Mouse (Mus musculus): ENCODE measurements at regions not wholly inside any gene's neighbourhood (a gene's known extent, or its start where the extent isn't known, plus 50 kb on each side); places are given as distances from the start of the nearest gene placed in this dataset.

- peaks cover 54% of the 10 kb centered on the region for H3K27me3 ChIP-seq (replicated peaks)
- no peak overlapping the region for H3K4me2 ChIP-seq
- H3K4me3 ChIP-seq: no peak overlapping the region
- 54% methylated on average over 5 of the region's 5 CpGs for WGBS
- H3K9ac ChIP-seq: no peak overlapping the region
- no peak overlapping the region for H3K27ac ChIP-seq (replicated peaks)
- H3K36me3 ChIP-seq: no peaks in the 10 kb centered on the region
- no peaks in the 10 kb centered on the region for H3K4me1 ChIP-seq
- no peak for ATAC-seq (ENCODE audit: extremely low read depth, insufficient number of reproducible peaks, low FRiP score, low TSS enrichment)
- no peaks in the 10 kb centered on the region for H3K9me3 ChIP-seq
Observed at GRCm38 (mm10) chr4:125200762-125201161, 73.1 kb upstream of the Zc3h12a start.

GRCm38 (mm10) chr4:125199281-125199680 is 71.6 kb upstream of the Zc3h12a start:
- no peaks in the 10 kb centered on the region for H3K4me1 ChIP-seq
- WGBS: 38% methylated on average over 4 of the region's 5 CpGs
- no peaks in the 10 kb centered on the region for H3K9me3 ChIP-seq
- ATAC-seq (ENCODE audit: extremely low read depth, insufficient number of reproducible peaks, low FRiP score, low TSS enrichment): no peak
- H3K9ac ChIP-seq: no peak overlapping the region
- no peak overlapping the region for H3K27ac ChIP-seq (replicated peaks)
- no peaks in the 10 kb centered on the region for H3K36me3 ChIP-seq
- peaks cover 67% of the 10 kb centered on the region for H3K27me3 ChIP-seq (replicated peaks)
- H3K4me2 ChIP-seq: no peak overlapping the region
- no peak overlapping the region for H3K4me3 ChIP-seq

DNA sequence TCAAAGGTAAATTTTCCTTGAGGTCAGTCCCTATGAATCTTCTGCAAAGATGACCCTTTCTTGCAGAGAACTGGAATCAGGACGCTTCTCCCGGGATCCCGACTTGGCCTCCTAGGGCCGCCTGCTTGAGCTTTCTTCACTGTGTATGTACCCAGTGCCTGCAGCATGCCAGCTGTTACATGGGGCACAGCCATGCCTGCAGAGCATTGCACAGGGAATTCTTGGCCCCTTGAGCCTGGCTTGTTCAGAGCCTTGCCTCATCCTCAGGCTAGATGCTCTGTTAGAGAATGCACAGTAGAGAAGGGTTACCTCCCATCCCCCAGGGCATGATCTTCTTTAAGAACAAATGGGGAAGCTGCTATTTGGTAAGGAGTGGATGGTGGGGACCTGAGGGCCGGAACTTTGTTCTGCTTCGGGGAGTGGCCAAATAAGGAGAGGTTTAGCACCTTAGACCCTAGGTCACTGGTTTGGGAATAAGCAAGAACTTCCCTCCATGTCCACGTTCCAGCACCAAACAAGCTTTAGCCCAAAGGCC is 68.3 kb upstream of the Zc3h12a start:
- 58% methylated on average over 7 of the region's 7 CpGs for WGBS
- no peak for ATAC-seq (ENCODE audit: extremely low read depth, insufficient number of reproducible peaks, low FRiP score, low TSS enrichment)
- Histone ChIP-seq H3K36me3 (no peaks in the 10 kb centered on the region), H3K27ac (replicated peaks) (no peak overlapping the region), H3K4me3 (no peak overlapping the region), H3K27me3 (replicated peaks) (peaks cover 79% of the 10 kb centered on the region), H3K4me2 (no peak overlapping the region), H3K9me3 (no peaks in the 10 kb centered on the region), H3K9ac (no peak overlapping the region), H3K4me1 (no peaks in the 10 kb centered on the region)

GRCm38 (mm10) chr4:125194722-125195380 is 67.2 kb upstream of the Zc3h12a start:
- Histone ChIP-seq H3K27me3 (replicated peaks) (peaks cover 72% of the 10 kb centered on the region), H3K27ac (replicated peaks) (no peak overlapping the region), H3K4me3 (no peak overlapping the region), H3K9me3 (no peaks in the 10 kb centered on the region), H3K4me2 (no peak overlapping the region), H3K4me1 (no peaks in the 10 kb centered on the region), H3K36me3 (no peaks in the 10 kb centered on the region), H3K9ac (no peak overlapping the region)
- no peak for ATAC-seq (ENCODE audit: extremely low read depth, insufficient number of reproducible peaks, low FRiP score, low TSS enrichment)
- 41% methylated on average over 12 of the region's 12 CpGs for WGBS

DNA sequence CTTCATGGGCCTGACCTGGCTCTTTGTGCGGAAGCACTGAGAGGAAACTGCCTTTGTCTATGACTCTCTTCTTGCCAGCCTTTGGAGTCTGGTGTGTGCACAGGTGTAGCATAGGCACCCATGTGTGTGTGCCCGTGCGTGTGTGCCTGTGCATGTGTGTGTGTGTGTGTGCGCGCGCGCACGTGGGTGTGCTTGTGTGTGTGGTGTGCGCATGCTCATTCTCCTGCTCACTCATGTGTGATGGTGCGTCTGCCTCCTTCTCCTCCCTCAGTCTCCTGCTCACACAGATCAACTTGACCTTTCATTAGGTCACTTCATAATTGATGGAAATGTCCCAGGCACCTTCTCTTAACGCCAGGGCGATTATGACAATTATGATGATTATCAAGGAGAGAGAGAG is 66.7 kb upstream of the Zc3h12a start:
- Histone ChIP-seq H3K9ac (no peak overlapping the region), H3K4me1 (no peaks in the 10 kb centered on the region), H3K27me3 (replicated peaks) (peaks cover 72% of the 10 kb centered on the region), H3K9me3 (no peaks in the 10 kb centered on the region), H3K27ac (replicated peaks) (no peak overlapping the region), H3K36me3 (no peaks in the 10 kb centered on the region), H3K4me3 (no peak overlapping the region), H3K4me2 (no peak overlapping the region)
- ATAC-seq (ENCODE audit: extremely low read depth, insufficient number of reproducible peaks, low FRiP score, low TSS enrichment): no peak
- 76% methylated on average over 12 of the region's 12 CpGs for WGBS

DNA sequence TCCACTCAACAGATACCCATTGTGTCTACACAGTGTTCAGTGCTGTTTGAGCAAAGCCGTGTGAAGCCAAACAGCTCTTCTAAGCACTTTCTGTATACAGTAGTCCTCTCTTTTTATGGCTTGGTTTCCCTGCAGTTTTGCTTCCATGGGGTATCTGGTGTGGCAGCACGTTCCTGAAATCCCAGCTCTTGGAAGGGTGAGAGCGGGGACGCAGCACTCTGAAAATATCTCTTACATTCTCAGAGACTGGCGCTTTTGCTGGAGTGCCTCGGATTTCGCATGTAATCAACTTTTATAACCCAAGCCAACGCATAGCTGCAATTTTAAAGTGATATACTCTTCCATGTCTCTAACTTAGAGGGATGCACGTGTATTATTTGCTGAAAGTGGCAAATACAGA is 64.0 kb upstream of the Zc3h12a start:
- no peak for ATAC-seq (ENCODE audit: extremely low read depth, insufficient number of reproducible peaks, low FRiP score, low TSS enrichment)
- Histone ChIP-seq H3K9ac (no peak overlapping the region), H3K4me1 (no peaks in the 10 kb centered on the region), H3K27ac (replicated peaks) (no peak overlapping the region), H3K9me3 (no peaks in the 10 kb centered on the region), H3K4me2 (no peak overlapping the region), H3K36me3 (no peaks in the 10 kb centered on the region), H3K4me3 (no peak overlapping the region), H3K27me3 (replicated peaks) (peaks cover 65% of the 10 kb centered on the region)
- 75% methylated on average over 9 of the region's 9 CpGs for WGBS

- Histone ChIP-seq H3K9me3 (no peaks in the 10 kb centered on the region), H3K4me2 (no peak overlapping the region), H3K4me3 (no peak overlapping the region), H3K36me3 (no peaks in the 10 kb centered on the region), H3K4me1 (no peaks in the 10 kb centered on the region), H3K9ac (no peak overlapping the region), H3K27ac (replicated peaks) (no peak overlapping the region), H3K27me3 (replicated peaks) (peaks cover 65% of the 10 kb centered on the region)
- no peak for ATAC-seq (ENCODE audit: extremely low read depth, insufficient number of reproducible peaks, low FRiP score, low TSS enrichment)
- WGBS: 11% methylated on average over 11 of the region's 11 CpGs
Observed at GRCm38 (mm10) chr4:125191010-125191409, 63.4 kb upstream of the Zc3h12a start.

- H3K36me3 ChIP-seq: no peaks in the 10 kb centered on the region
- H3K27ac ChIP-seq (replicated peaks): no peak overlapping the region
- no peaks in the 10 kb centered on the region for H3K9me3 ChIP-seq
- no peak overlapping the region for H3K4me3 ChIP-seq
- H3K9ac ChIP-seq: no peak overlapping the region
- peaks cover 62% of the 10 kb centered on the region for H3K27me3 ChIP-seq (replicated peaks)
- no peak overlapping the region for H3K4me2 ChIP-seq
- no peak for ATAC-seq (ENCODE audit: extremely low read depth, insufficient number of reproducible peaks, low FRiP score, low TSS enrichment)
- H3K4me1 ChIP-seq: no peaks in the 10 kb centered on the region
Observed at GRCm38 (mm10) chr4:125189971-125190370, 62.3 kb upstream of the Zc3h12a start.

DNA sequence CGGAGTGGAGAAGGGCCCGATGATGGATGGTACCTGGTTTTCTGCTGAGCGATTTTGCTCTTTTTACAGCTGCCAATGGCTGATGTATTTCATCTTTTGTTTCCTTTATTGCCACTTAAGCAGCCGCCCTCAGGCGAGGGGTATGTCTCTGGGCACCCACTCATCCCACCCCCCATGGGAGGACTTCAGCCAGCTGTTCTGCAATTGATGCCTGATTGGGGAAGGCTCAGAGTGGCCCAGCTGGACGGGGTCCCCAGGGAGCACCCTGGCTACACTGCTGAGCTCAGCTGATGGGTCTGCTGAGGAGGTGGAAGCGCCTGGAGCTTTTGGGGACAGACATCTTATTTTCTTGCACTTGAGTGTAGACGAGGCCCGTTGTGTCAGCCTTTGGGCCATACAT is 58.6 kb upstream of the Zc3h12a start:
- Histone ChIP-seq H3K9ac (no peak overlapping the region), H3K27ac (replicated peaks) (no peak overlapping the region), H3K4me1 (no peaks in the 10 kb centered on the region), H3K4me2 (no peak overlapping the region), H3K9me3 (no peaks in the 10 kb centered on the region), H3K36me3 (no peaks in the 10 kb centered on the region), H3K4me3 (no peak overlapping the region), H3K27me3 (replicated peaks) (peaks cover 43% of the 10 kb centered on the region)
- WGBS: 73% methylated on average over 9 of the region's 9 CpGs
- no peak for ATAC-seq (ENCODE audit: extremely low read depth, insufficient number of reproducible peaks, low FRiP score, low TSS enrichment)

DNA sequence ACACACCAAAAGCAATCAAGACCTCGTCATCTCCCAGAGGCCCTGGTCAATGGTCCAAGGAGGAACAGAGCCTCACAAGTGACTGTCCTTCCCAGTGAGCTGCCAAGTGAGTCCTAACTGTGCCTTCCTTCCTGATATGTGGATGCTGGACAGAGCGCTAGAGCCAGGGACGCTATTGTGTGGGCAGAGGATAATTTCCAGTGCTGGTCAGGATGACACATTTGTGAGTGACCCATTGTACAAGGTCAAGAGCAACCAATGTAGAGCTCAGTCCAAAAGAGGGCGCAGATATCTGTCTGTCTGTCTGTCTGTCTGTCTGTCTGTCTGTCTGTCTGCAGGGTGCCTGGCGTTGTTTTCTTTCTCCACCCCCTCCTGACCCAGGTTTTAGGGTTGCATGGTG is 57.4 kb upstream of the Zc3h12a start:
- Histone ChIP-seq H3K9ac (no peak overlapping the region), H3K4me2 (no peak overlapping the region), H3K4me3 (no peak overlapping the region), H3K27ac (replicated peaks) (no peak overlapping the region), H3K4me1 (no peaks in the 10 kb centered on the region), H3K9me3 (no peaks in the 10 kb centered on the region), H3K36me3 (no peaks in the 10 kb centered on the region), H3K27me3 (replicated peaks) (peaks cover 38% of the 10 kb centered on the region)
- 64% methylated on average over 5 of the region's 5 CpGs for WGBS
- no peak for ATAC-seq (ENCODE audit: extremely low read depth, insufficient number of reproducible peaks, low FRiP score, low TSS enrichment)

GRCm38 (mm10) chr4:125180947-125181346 is 53.3 kb upstream of the Zc3h12a start:
- H3K4me2 ChIP-seq: no peak overlapping the region

GRCm38 (mm10) chr4:125178552-125178951 is 50.9 kb upstream of the Zc3h12a start:
- 84% methylated on average over 3 of the region's 3 CpGs for WGBS
- Histone ChIP-seq H3K27me3 (replicated peaks) (peaks cover 5% of the 10 kb centered on the region; the same call in 1 of the 2 replicates), H3K27ac (replicated peaks) (no peak overlapping the region), H3K4me3 (no peak overlapping the region), H3K9me3 (no peaks in the 10 kb centered on the region), H3K4me2 (no peak overlapping the region), H3K9ac (no peak overlapping the region), H3K4me1 (0 out of 2 replicates have a peak, but pooled peaks cover 4% of the 10 kb centered on the region), H3K36me3 (no peaks in the 10 kb centered on the region)
- ATAC-seq (ENCODE audit: extremely low read depth, insufficient number of reproducible peaks, low FRiP score, low TSS enrichment): no peak

More at GRCm38 (mm10) chr4:125180947-125181346, 53.3 kb upstream of the Zc3h12a start:
- Histone ChIP-seq H3K9me3 (no peaks in the 10 kb centered on the region), H3K4me3 (no peak overlapping the region), H3K27ac (replicated peaks) (no peak overlapping the region), H3K36me3 (no peaks in the 10 kb centered on the region), H3K4me1 (0 out of 2 replicates have a peak, but pooled peaks cover 4% of the 10 kb centered on the region), H3K27me3 (replicated peaks) (peaks cover 7% of the 10 kb centered on the region), H3K9ac (no peak overlapping the region)
- WGBS: 82% methylated on average over 6 of the region's 6 CpGs
- ATAC-seq (ENCODE audit: extremely low read depth, insufficient number of reproducible peaks, low FRiP score, low TSS enrichment): no peak
